Mouse (Mus musculus) heart, embryonic 13.5 days (tissue): Measurements from ENCODE around the gene Fanca. TPM values are rescaled to one million over a fixed set of nuclear protein-coding genes. Genes with fewer than 3 reads are reported as not detected.
"Not testable (repeated sequence)": the region's sequence is repeated elsewhere in the genome, so short reads cannot be mapped to it uniquely, and the experiment has no call there.

Source experiments
- ATAC-seq: fragments of 200-750 bp; cut with Nextera tagmentation; 2 replicates; pipeline ENCODE4 v1.8.0; 2017; ENCODE audit warnings: moderate TSS enrichment; ENCODE audit not compliant: insufficient number of reproducible peaks, low FRiP score, low TSS enrichment; ENCODE audit errors: extremely low read depth
- H3K27ac ChIP-seq: fragments of 300-500 bp; sonication (generic); replicated peaks from 2 replicates; pipeline ENCODE4 v1.5.1; 2015; ENCODE audit warnings: moderate library complexity, mild to moderate bottlenecking, inconsistent platforms
- H3K27me3 ChIP-seq: fragments of 300-500 bp; sonication (generic); replicated peaks from 2 replicates; pipeline ENCODE4 v1.6.1; 2015; ENCODE audit warnings: mild to moderate bottlenecking, inconsistent platforms
- H3K36me3 ChIP-seq: fragments of 300-500 bp; sonication (generic); 2 replicates; pipeline ENCODE4 v1.6.1; 2015; ENCODE audit warnings: mild to moderate bottlenecking, inconsistent platforms
- H3K4me1 ChIP-seq: fragments of 300-500 bp; sonication (generic); 2 replicates; pipeline ENCODE4 v1.6.1; 2015; ENCODE audit warnings: inconsistent platforms
- H3K4me2 ChIP-seq: fragments of 300-500 bp; sonication (generic); 2 replicates; pipeline ENCODE4 v1.6.1; 2015; ENCODE audit warnings: inconsistent platforms, mild to moderate bottlenecking, moderate library complexity
- H3K4me3 ChIP-seq: fragments of 300-500 bp; sonication (generic); 2 replicates; pipeline ENCODE4 v1.5.1; 2015; ENCODE audit warnings: moderate library complexity, mild to moderate bottlenecking, inconsistent platforms
- H3K9ac ChIP-seq: fragments of 300-500 bp; sonication (generic); 2 replicates; pipeline ENCODE4 v1.6.1; 2015; ENCODE audit warnings: inconsistent platforms, mild to moderate bottlenecking, moderate library complexity
- H3K9me3 ChIP-seq: fragments of 300-500 bp; sonication (generic); 2 replicates; pipeline ENCODE4 v1.6.1; 2016; ENCODE audit warnings: inconsistent platforms
- WGBS: fragments of 180-500 bp; shearing (Covaris S2); methylation state at CpG from one replicate; pipeline ENCODE4 v1.1.7; 2015; ENCODE audit warnings: mixed read lengths; 5-methylcytosine and 5-hydroxymethylcytosine counted together
- polyA plus RNA-seq: library from polyadenylated mRNA; unstranded; fragments of >200 nt; fragmentation: Nextera tagmentation; extraction: Ambion mirVana; gene quantifications from 2 replicates; pipeline ENCODE4 v1.2.1, GENCODE M21; 2015

The Fanca gene
- polyA plus RNA-seq, 1 experiment from 2014 or later = 17.5 TPM

DNA sequence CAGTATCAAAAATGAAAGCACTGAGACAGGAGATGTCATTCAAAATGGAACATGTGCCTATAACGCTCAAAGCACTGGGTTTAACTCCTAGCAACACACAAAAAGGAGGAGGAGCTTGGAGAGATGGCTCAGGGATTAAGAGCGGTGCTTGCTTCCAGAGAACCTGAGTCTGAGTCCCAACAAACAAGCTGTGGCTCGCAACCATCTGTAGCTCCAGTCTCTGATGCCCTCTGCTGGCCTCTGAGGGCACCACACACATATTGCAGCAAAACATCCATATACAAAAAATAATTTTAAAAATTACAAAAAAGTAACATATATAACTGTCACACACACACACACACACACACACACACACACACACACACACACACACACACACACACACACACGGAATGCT lies 28.2 kb downstream of the Fanca start:
- Histone ChIP-seq H3K4me1 (peaks cover 8% of the 10 kb centered on the region; the same call in 1 of the 2 replicates), H3K9ac (no peak overlapping the region), H3K27me3 (no peaks in the 10 kb centered on the region), H3K4me3 (no peak overlapping the region), H3K36me3 (peaks cover 72% of the 10 kb centered on the region), H3K27ac (no peak overlapping the region), H3K9me3 (no peaks in the 10 kb centered on the region), H3K4me2 (no peak overlapping the region)
- WGBS = 70% methylated on average over 4 of the region's 4 CpGs
- no peak for ATAC-seq

DNA sequence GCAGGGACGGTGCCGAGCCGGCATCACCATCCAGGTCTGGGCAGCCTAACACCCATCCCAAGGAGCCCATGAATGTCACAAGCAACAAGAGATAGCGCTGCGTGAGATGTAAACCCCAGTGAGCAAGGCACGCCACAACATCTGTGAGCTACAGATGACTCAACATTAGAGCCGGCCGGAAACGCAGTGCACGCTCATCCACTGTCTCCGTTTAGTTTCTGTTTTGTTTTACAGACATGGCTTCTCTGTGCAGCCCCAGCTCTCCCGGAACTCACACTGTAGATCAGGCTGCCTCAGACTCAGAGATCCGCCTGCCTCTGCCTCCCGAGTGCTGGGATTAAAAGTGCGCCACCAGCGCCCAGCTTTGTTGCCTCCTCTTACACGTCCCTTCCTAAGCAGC lies 31.0 kb downstream of the Fanca start:
- 90% methylated on average over 17 of the region's 17 CpGs for WGBS

DNA sequence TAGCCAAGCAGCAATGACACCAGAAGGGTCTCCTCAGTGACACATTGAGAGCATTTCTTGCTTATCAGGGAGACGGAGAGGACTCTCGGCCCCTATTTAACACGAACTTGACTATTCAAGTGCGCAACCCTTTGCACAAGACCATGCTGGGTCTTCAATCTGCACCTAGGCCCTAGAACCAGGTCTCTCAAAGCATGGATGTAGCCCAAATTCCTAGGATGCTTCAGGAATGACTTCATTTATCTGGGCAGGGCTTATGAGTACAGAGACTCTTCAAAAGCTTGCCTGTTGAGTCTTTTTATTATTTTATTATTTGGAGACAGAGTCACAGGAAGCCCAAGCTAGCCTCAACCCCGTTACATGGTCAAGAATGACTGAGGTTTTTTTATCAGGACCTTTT lies 33.9 kb downstream of the Fanca start:
- ATAC-seq = no peak
- Histone ChIP-seq H3K36me3 (peaks cover 62% of the 10 kb centered on the region), H3K9ac (no peak overlapping the region)

More for the DNA sequence above, 31.0 kb downstream of the Fanca start:
- Histone ChIP-seq H3K36me3 (peaks cover 53% of the 10 kb centered on the region), H3K4me1 (peaks cover 19% of the 10 kb centered on the region), H3K27me3 (no peaks in the 10 kb centered on the region), H3K9me3 (no peaks in the 10 kb centered on the region), H3K4me3 (no peak overlapping the region), H3K9ac (no peak overlapping the region), H3K4me2 (no peak overlapping the region), H3K27ac (no peak overlapping the region)
- ATAC-seq = no peak

DNA sequence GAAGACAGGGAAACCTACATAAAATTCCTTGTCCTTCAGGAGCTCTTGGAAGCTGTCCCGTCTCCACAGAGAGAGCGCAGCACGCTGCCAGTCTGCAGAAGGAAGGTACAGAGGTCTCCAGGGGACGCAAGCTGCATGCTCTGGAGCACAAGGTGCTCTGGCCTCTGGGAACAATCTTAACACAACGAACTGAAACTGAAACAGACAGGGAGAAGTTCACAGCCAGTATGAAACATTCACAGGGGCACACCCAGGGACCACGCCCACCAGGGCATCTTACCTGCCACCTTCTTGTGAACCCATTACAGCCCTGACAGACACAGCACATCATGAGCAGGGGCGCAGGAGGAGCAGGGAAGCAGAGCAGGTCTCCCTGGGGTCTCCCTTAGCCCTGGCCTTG lies 34.4 kb downstream of the Fanca start:
- peaks cover 11% of the 10 kb centered on the region for H3K4me1 ChIP-seq
- no peak overlapping the region for H3K4me2 ChIP-seq
- H3K27me3 ChIP-seq = no peaks in the 10 kb centered on the region
- H3K4me3 ChIP-seq = no peak overlapping the region
- ATAC-seq = no peak
- H3K9ac ChIP-seq = no peak overlapping the region
- H3K9me3 ChIP-seq = no peaks in the 10 kb centered on the region
- H3K36me3 ChIP-seq = peaks cover 57% of the 10 kb centered on the region
- WGBS = 77% methylated on average over 7 of the region's 7 CpGs
- no peak overlapping the region for H3K27ac ChIP-seq

More for the DNA sequence above, 33.9 kb downstream of the Fanca start:
- Histone ChIP-seq H3K4me2 (no peak overlapping the region), H3K27me3 (no peaks in the 10 kb centered on the region), H3K4me1 (peaks cover 11% of the 10 kb centered on the region), H3K27ac (no peak overlapping the region), H3K9me3 (no peaks in the 10 kb centered on the region), H3K4me3 (no peak overlapping the region)
- 50% methylated on average over 5 of the region's 5 CpGs for WGBS

DNA sequence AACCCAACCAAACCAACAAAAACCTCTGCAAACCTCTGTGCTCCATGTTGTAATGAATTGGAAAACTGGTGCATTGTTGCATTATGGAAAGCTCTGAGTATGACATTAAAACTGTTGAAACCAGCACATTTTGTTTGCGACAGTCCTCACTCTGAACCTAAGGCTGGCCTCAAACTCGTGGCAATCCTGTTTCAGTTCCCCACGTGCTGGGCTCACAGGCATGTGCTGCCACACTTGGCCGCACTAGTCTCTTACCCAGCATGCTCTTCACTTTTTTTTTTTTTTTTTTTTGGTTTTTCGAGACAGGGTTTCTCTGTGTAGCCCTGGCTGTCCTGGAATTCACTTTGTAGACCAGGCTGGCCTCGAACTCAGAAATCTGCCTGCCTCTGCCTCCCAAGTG lies 35.4 kb downstream of the Fanca start:
- H3K36me3 ChIP-seq = peaks cover 48% of the 10 kb centered on the region
- not testable (repeated sequence) for H3K9ac ChIP-seq, H3K27ac ChIP-seq, H3K4me2 ChIP-seq, ATAC-seq, H3K27me3 ChIP-seq, H3K4me3 ChIP-seq, H3K9me3 ChIP-seq
- H3K4me1 ChIP-seq = peaks cover 11% of the 10 kb centered on the region
- 90% methylated on average over 5 of the region's 6 CpGs for WGBS

DNA sequence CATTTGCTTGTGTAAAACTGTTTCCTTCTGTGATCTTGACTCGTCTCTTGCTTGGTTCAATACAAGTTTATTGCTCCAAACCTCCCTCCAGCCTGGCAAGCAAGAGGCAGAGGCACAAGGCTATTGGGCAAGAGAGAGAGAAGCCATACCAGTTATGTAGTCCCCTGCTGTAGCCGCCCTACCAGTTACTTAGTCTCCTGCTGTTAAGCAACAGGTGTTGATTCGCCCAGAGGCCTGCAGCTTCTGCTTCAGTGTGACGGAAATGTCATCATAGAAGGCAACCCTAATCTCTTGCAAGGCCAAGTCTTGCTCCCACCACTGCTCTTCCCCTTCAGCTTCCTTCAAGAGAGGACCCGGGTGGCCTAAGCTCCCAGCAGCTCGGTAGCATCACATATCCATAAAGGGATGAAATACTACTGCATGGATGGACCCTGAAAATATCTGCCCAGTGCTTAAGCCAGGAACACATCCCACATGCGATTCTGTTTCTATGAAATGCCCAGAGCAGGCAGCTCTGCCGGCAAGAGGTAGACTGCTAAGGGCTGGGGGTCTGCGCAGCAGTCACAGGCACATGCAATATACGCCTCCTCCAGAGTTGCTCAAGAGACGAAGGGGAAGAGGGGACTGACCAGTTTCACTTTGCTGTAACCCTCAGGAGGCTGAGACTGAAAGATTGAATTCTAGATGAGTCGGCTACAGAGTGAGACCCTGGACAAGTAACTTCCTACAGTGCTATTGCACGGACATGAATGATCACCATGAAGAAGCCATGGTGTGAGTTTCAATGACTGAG lies 37.9 kb downstream of the Fanca start:
- Histone ChIP-seq H3K27ac (no peak overlapping the region), H3K27me3 (no peaks in the 10 kb centered on the region), H3K4me1 (peaks cover 11% of the 10 kb centered on the region), H3K9me3 (no peaks in the 10 kb centered on the region), H3K4me3 (no peak overlapping the region), H3K4me2 (no peak overlapping the region), H3K36me3 (peaks cover 38% of the 10 kb centered on the region), H3K9ac (no peak overlapping the region)
- no peak for ATAC-seq
- WGBS = 85% methylated on average over 13 of the region's 13 CpGs

DNA sequence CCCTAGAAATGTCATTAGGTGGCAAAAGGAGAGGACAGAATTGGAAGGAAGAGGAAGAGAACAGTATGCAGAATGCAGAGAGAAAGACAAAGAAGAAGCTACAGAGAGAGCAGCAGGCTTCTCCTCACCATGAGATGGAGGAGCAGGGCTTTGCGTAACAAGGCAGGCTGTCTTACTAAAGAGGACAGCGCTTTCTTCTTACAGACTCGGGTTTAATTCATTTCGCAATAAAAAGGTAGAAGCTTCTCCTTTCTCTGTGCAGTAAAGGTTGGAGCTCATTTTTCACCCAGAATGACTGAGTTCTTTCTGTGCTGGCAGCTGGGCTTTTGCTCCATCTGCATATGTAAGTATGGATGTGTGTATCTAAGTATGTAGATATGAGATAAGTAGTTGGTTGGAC lies 38.5 kb downstream of the Fanca start:
- 94% methylated on average over 4 of the region's 4 CpGs for WGBS
- H3K4me2 ChIP-seq = no peak overlapping the region
- no peaks in the 10 kb centered on the region for H3K27me3 ChIP-seq
- H3K36me3 ChIP-seq = peaks cover 37% of the 10 kb centered on the region
- H3K4me1 ChIP-seq = peaks cover 11% of the 10 kb centered on the region
- no peak overlapping the region for H3K9ac ChIP-seq
- H3K27ac ChIP-seq = no peak overlapping the region
- no peak for ATAC-seq
- no peaks in the 10 kb centered on the region for H3K9me3 ChIP-seq
- no peak overlapping the region for H3K4me3 ChIP-seq

DNA sequence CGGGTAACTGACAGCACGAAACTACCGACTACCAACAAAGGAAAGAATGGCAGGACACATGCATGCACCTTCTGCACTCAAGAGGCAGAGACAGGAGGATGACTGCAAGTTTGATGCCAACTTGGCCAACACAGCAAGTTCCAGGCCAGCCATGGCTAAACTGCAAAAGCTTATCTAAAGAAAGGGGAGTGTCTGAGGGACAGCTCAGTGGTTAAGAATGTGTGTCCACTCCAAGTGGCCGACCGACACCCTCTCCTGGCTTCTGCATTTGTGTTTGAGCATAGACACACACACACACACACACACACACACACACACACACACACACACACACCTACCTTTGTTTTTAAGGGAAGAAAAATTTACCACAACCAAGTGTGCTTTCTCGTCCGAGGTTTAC lies 39.9 kb downstream of the Fanca start:
- H3K36me3 ChIP-seq = peaks cover 48% of the 10 kb centered on the region

DNA sequence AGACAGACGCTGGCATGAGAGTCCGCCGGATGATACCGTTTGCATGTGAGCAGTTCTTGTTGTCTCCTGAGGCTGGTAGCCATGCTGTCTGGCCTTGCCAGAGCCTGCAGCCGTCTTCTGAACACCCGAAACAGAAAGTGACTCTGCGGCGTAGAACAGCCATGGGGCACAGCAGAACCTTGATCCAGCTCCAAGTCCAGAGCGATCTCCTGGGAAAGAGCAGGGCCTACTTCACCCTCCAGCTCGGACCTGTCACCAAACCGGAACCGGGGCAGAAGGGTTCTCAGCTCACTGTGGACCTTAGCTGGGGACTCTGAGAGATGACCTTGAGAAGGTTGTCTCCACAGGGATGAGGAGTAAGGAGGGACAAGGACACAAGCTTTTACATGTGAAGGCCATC lies 43.3 kb downstream of the Fanca start:
- Histone ChIP-seq H3K4me2 (no peak overlapping the region), H3K9me3 (no peaks in the 10 kb centered on the region), H3K27ac (no peak overlapping the region), H3K9ac (no peak overlapping the region), H3K4me1 (no peaks in the 10 kb centered on the region), H3K36me3 (peaks cover 39% of the 10 kb centered on the region), H3K27me3 (no peaks in the 10 kb centered on the region), H3K4me3 (no peak overlapping the region)
- WGBS = 90% methylated on average over 12 of the region's 12 CpGs
- no peak for ATAC-seq

More for the DNA sequence above, 39.9 kb downstream of the Fanca start:
- Histone ChIP-seq H3K4me3 (no peak overlapping the region), H3K4me2 (no peak overlapping the region), H3K9ac (no peak overlapping the region), H3K27me3 (no peaks in the 10 kb centered on the region), H3K9me3 (no peaks in the 10 kb centered on the region), H3K27ac (no peak overlapping the region), H3K4me1 (no peaks in the 10 kb centered on the region)
- WGBS = 54% methylated on average over 7 of the region's 7 CpGs
- no peak for ATAC-seq

DNA sequence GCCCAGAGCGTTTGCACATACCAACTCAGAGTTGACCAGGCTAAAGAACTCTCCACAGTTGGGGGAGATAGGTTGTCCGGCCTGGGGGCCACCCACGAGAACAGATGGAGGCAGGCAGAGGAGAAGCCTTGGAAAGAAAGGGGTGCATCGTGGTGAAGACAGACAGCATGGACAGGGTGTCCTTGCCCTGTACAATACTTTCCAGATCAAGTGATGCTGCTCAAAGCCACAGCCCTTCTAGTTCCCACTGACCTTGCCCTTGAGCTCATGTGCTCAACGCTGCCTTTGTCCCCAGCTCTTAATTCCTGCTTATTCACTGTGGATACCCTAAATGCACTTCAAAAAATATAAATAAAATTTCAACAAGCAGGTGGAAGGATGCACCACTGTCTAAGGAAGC lies 43.9 kb downstream of the Fanca start:
- WGBS = 83% methylated on average over 5 of the region's 5 CpGs
- Histone ChIP-seq H3K9ac (no peak overlapping the region), H3K4me1 (no peaks in the 10 kb centered on the region), H3K4me3 (no peak overlapping the region), H3K27me3 (no peaks in the 10 kb centered on the region), H3K4me2 (no peak overlapping the region), H3K36me3 (peaks cover 45% of the 10 kb centered on the region), H3K27ac (no peak overlapping the region), H3K9me3 (no peaks in the 10 kb centered on the region)
- ATAC-seq = no peak

DNA sequence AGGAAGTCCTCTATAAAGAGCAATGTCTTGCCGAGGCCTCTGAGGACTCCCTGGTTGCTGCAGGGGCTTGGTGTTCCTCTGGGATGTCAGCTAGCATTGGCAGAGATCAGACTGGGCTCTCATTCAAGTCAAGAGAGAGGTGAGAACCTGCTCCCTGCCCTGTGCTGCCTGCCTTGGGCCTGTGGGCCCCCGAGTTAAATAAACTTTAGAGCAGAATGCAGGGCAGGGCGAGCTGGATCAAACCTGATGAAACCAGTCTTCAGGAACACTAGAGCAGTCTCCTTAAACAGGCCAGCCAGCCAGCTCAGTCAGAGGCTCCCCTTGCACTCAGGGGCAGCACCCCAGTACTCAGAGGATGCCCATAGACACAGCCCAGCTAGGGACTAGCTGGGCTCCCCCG lies 46.5 kb downstream of the Fanca start:
- Histone ChIP-seq H3K9me3 (no peaks in the 10 kb centered on the region), H3K36me3 (peaks cover 65% of the 10 kb centered on the region), H3K4me1 (no peaks in the 10 kb centered on the region), H3K9ac (no peak overlapping the region), H3K4me3 (no peak overlapping the region), H3K27me3 (no peaks in the 10 kb centered on the region), H3K4me2 (no peak overlapping the region), H3K27ac (no peak overlapping the region)
- ATAC-seq = no peak
- 64% methylated on average over 4 of the region's 4 CpGs for WGBS

DNA sequence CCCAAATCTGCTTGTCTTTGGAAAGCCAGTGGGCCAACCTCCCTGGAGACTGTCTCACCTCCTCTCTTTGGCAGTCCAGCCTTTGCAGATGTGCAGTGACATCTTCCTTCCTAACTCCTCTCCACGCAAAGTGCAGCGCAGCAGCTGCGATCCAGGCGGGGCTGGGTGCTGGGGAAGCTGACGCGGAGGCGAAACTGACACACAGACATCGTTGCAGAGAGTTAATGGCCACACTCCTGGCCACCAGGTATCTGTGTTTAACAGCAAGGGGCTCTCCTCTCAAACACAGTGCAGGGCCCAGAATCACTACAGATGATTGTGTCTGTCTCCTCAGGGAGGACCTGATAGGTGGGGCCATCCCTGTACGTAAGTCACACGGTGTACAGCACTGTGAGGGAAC lies 47.2 kb downstream of the Fanca start:
- Histone ChIP-seq H3K4me2 (no peak overlapping the region), H3K27me3 (no peaks in the 10 kb centered on the region), H3K36me3 (peaks cover 68% of the 10 kb centered on the region), H3K9me3 (no peaks in the 10 kb centered on the region), H3K27ac (no peak overlapping the region), H3K9ac (no peak overlapping the region), H3K4me1 (no peaks in the 10 kb centered on the region), H3K4me3 (no peak overlapping the region)
- WGBS = 89% methylated on average over 10 of the region's 10 CpGs
- ATAC-seq = no peak
